Mouse (Mus musculus) megakaryocyte, embryonic 14.5 days (primary cell): ENCODE measurements around the gene Tlx2. TPM values are rescaled to one million over a fixed set of nuclear protein-coding genes. Genes with fewer than 3 reads are reported as not detected.

ENCODE experiments used
- H3K27me3 ChIP-seq: replicated peaks from 2 replicates; pipeline ENCODE3; 2012; ENCODE audit warnings: inconsistent platforms
- H3K36me3 ChIP-seq: replicated peaks from 2 replicates; pipeline ENCODE3; 2012; ENCODE audit warnings: low read length, inconsistent platforms, mixed read lengths
- H3K4me1 ChIP-seq: 2 replicates; pipeline ENCODE4 v1.6.1; 2012; ENCODE audit warnings: inconsistent platforms
- H3K4me3 ChIP-seq: replicated peaks from 2 replicates; pipeline ENCODE3; 2012; ENCODE audit warnings: moderate library complexity, mild to moderate bottlenecking, inconsistent platforms
- H3K9me3 ChIP-seq: 2 replicates; pipeline ENCODE4 v1.6.1; 2012; ENCODE audit warnings: inconsistent platforms
- FLI1 ChIP-seq: IDR thresholded peaks from 2 replicates; pipeline ENCODE4 v1.6.1; 2012; ENCODE audit warnings: low read length, inconsistent platforms, mixed read lengths
- GATA1 ChIP-seq: IDR thresholded peaks from 3 replicates; pipeline ENCODE4 v1.6.1; 2012; ENCODE audit warnings: mixed read lengths, low read length, inconsistent platforms, borderline replicate concordance
- polyA plus RNA-seq: library from polyadenylated mRNA; stranded (reverse); fragments of >175 nt; gene quantifications from 2 replicates; pipeline ENCODE4 v1.2.3, GENCODE M21; 2012; ENCODE audit warnings: low replicate concordance; ENCODE audit not compliant: insufficient read depth

Tlx2 gene
- polyA plus RNA-seq, 1 experiment, result not detected

GRCm38 (mm10) chr6:83040601-83041000, 29.5 kb downstream of the Tlx2 start:
- Histone ChIP-seq H3K36me3 (peaks cover 54% of the 10 kb centered on the region), H3K4me3 (peak overlapping the region; percentile 71), H3K4me1 (peaks cover 80% of the 10 kb centered on the region), H3K9me3 (no peaks in the 10 kb centered on the region), H3K27me3 (no peaks in the 10 kb centered on the region)
- TF ChIP-seq FLI1 (no peak), GATA1 (no peak)

GRCm38 (mm10) chr6:83038496-83039012, 31.5 kb downstream of the Tlx2 start:
- Histone ChIP-seq H3K27me3 (no peaks in the 10 kb centered on the region), H3K36me3 (peaks cover 44% of the 10 kb centered on the region), H3K9me3 (no peaks in the 10 kb centered on the region), H3K4me3 (peak overlapping the region; percentile 66), H3K4me1 (peaks cover 87% of the 10 kb centered on the region)
- TF ChIP-seq GATA1 (no peak), FLI1 (no peak)

GRCm38 (mm10) chr6:83037188-83037587, 32.9 kb downstream of the Tlx2 start:
- no peaks in the 10 kb centered on the region for H3K9me3 ChIP-seq
- no peak overlapping the region for H3K4me3 ChIP-seq
- TF ChIP-seq GATA1 (no peak), FLI1 (no peak)
- no peaks in the 10 kb centered on the region for H3K27me3 ChIP-seq
- H3K4me1 ChIP-seq, result peaks cover 83% of the 10 kb centered on the region
- H3K36me3 ChIP-seq, result peaks cover 41% of the 10 kb centered on the region

GRCm38 (mm10) chr6:83034463-83035055, 35.5 kb downstream of the Tlx2 start:
- peaks cover 86% of the 10 kb centered on the region for H3K4me1 ChIP-seq
- no peaks in the 10 kb centered on the region for H3K27me3 ChIP-seq
- TF ChIP-seq FLI1 (no peak), GATA1 (no peak)

GRCm38 (mm10) chr6:83033249-83034185, 36.6 kb downstream of the Tlx2 start, which contains the start of the genes Dok1 and Loxl3:
Dok1 (minus strand) TSS chr6:83033471.
Loxl3 (plus strand) TSS chr6:83034173.
- Histone ChIP-seq H3K4me1 (peaks cover 88% of the 10 kb centered on the region), H3K27me3 (no peaks in the 10 kb centered on the region), H3K4me3 (peak within 1 kb of the TSS; percentile 92), H3K9me3 (no peaks in the 10 kb centered on the region), H3K36me3 (peaks cover 60% of the 10 kb centered on the region)
- TF ChIP-seq FLI1 (no peak), GATA1 (no peak)

More at GRCm38 (mm10) chr6:83034463-83035055, 35.5 kb downstream of the Tlx2 start:
- Histone ChIP-seq H3K4me3 (peak overlapping the region; percentile 92), H3K9me3 (no peaks in the 10 kb centered on the region), H3K36me3 (peaks cover 53% of the 10 kb centered on the region)

DNA sequence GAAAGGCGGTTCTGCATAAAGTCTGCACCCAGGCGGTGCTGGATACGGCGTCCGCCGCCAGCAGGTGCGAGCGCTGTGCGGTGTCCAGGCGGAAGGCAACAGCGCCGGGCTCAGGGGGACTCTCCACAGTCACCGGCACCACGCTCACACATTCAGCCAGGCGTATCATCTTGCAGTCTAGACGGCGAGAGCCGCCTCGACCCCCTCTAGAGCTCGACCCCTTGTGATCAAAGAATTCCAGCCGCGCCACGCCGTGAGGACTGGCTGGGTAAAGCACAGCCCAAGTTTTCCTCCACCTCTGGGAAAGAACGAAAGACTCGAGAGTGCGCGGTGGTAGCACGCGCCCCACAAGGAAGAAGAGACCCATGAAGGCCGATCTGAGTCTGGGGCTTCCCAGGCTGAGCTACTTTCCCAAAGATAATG, 37.3 kb downstream of the Tlx2 start:
- peak overlapping the region; percentile 92 for H3K4me3 ChIP-seq
- peaks cover 88% of the 10 kb centered on the region for H3K4me1 ChIP-seq
- no peak for TF ChIP-seq FLI1
- TF ChIP-seq GATA1, result no peak
- no peaks in the 10 kb centered on the region for H3K9me3 ChIP-seq
- no peaks in the 10 kb centered on the region for H3K27me3 ChIP-seq
- peaks cover 58% of the 10 kb centered on the region for H3K36me3 ChIP-seq

- Histone ChIP-seq H3K27me3 (no peaks in the 10 kb centered on the region), H3K4me1 (peaks cover 89% of the 10 kb centered on the region), H3K36me3 (peaks cover 53% of the 10 kb centered on the region), H3K4me3 (peak overlapping the region; percentile 92), H3K9me3 (no peaks in the 10 kb centered on the region)
- TF ChIP-seq GATA1 (no peak), FLI1 (no peak)
Measured at GRCm38 (mm10) chr6:83031921-83032590, 38.0 kb downstream of the Tlx2 start.

DNA sequence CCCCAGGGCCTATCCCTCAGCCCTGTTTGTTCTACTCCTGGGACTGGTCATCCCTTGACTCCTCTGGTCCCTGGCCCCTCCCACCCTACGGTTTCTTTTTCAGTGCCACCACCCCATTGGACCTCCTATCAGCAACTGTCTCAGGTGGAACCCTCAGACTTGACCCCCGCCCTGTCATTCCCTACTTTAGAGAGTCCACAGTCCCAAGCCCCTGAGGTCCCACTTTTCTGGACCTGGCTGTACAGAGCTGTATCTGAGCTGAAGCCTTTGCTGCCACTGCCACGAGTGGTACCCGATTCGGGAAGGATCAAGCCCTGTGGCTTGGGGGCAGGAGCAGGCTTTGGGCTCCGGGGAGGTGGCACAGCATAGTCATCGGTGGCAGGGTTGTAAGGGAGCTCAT, 39.0 kb downstream of the Tlx2 start:
- Histone ChIP-seq H3K36me3 (peaks cover 53% of the 10 kb centered on the region), H3K9me3 (no peaks in the 10 kb centered on the region), H3K27me3 (no peaks in the 10 kb centered on the region), H3K4me3 (peak overlapping the region; percentile 92), H3K4me1 (peaks cover 91% of the 10 kb centered on the region)
- no peak for TF ChIP-seq GATA1
- no peak for TF ChIP-seq FLI1

DNA sequence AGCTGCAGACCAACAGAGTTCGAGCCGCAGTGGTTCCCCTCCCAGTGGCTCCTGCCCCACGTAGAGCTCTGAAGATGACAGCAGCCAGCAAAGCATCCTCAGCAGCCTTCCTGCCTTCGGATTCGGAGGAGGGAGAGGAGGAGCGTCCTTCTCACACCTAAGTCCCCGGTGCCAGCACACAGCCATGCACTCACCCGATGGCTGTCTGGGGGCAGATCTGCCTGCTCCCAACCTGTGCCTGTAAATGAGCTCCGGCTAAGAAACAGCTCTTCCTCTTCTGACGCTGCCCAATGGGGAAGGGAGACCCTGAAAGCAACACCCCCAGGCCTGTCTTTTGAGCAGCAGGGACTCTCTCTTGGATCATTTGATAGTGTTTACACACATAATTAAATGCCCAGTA, 40.3 kb downstream of the Tlx2 start:
- Histone ChIP-seq H3K4me3 (peak overlapping the region; percentile 50), H3K27me3 (no peaks in the 10 kb centered on the region), H3K9me3 (no peaks in the 10 kb centered on the region), H3K4me1 (peaks cover 89% of the 10 kb centered on the region), H3K36me3 (peaks cover 46% of the 10 kb centered on the region)
- TF ChIP-seq GATA1 (no peak), FLI1 (no peak)

DNA sequence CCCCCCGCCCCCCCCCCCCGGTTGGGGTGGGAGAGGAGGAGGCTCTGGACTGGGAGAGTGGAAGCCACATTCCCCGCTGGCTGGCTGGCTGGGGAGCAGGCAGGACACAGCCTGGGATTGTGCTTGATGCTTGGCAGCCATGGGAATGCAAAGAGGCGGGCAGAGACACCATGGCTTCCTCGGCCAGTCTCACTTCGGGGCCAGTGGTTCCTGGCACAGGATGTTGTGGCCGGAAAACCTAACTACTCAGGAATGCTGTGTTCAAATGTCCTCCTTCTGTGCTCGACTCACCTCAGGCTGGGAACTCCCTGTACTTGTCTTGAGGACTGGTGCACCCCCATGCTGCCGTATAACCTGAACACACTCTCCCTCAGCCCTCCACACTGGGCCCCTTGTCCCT, 42.4 kb downstream of the Tlx2 start:
- Histone ChIP-seq H3K4me1 (peaks cover 95% of the 10 kb centered on the region), H3K4me3 (peak overlapping the region; percentile 83), H3K27me3 (no peaks in the 10 kb centered on the region), H3K36me3 (peaks cover 45% of the 10 kb centered on the region), H3K9me3 (no peaks in the 10 kb centered on the region)
- TF ChIP-seq GATA1 (no peak), FLI1 (no peak)
